In genomic region chr3:93494774-93495173, GRCm38 (mm10) we compare ENCODE assay signal across 21 mouse cellular contexts. TPM values are rescaled to one million over a fixed set of nuclear protein-coding genes. Genes with fewer than 3 reads are reported as not detected.
"Had no signal": no experiment of that assay in that cellular context is flagged by ENCODE, and none has a peak within 500 bp of the region (broad histone marks: within the 10 kb centered on the region; RNA-seq: fewer than 3 reads in every experiment).

No protein-coding gene starts in this region.

RNA-seq across cellular contexts. Expression of gene Tchhl1, which starts 26.2 kb away (rescaled TPM):
- total RNA-seq: layer of hippocampus, adult 8-10 months; layer of hippocampus, postnatal 10 days; layer of hippocampus, postnatal 36 days; left cerebral cortex, adult 8-10 months; left cerebral cortex, postnatal 14 days; left cerebral cortex, postnatal 4 days; megakaryocyte progenitor cell, adult 5-6 weeks; megakaryocyte-erythroid progenitor cell, adult 5-6 weeks had no signal
- polyA plus RNA-seq: large intestine, adult 2 months; limb, embryonic 12.5 days; limb, embryonic 15.5 days; liver, embryonic 11.5 days; liver, embryonic 14.5 days; liver, postnatal 0 days; lung, embryonic 15.5 days; midbrain, embryonic 11.5 days; midbrain, embryonic 14.5 days; neural tube, embryonic 12.5 days; neural tube, embryonic 15.5 days; stomach, embryonic 14.5 days; thymus, postnatal 0 days had no signal

RNA-seq across cellular contexts. Expression of gene Tchh, which starts 52.6 kb away (rescaled TPM):
- total RNA-seq: megakaryocyte-erythroid progenitor cell, adult 5-6 weeks had no signal
